Comparison of ENCODE assay signal across 10 mouse cellular contexts in the genomic region with DNA sequence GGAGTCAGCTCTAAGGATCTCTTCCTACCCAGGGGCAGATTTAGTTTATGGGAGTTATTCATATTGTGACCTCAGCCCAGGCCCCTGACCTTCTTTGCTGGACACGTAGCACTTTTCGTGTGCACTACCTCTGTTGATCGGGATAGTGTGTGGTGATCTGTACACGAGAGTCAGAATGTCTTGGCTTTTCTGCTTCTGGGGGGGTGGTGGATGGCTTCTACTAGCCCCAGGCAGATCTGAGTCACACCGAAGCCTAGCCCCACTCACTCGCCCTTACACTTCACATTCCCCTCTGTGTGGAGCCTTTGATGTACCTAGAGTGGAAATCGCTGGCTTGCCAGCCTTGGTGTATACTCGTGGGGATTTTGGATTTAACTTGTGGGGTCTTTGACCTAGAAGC.
"Had no signal": no experiment of that assay in that cellular context is flagged by ENCODE, and none has a peak within 500 bp of the region (broad histone marks: within the 10 kb centered on the region; RNA-seq: fewer than 3 reads in every experiment).

No protein-coding gene starts in this region.

- H3K9me3 ChIP-seq: kidney, embryonic 15.5 days; limb, embryonic 10.5 days; liver, embryonic 15.5 days had no signal

- DNase-seq: kidney, postnatal 14 days; lung, adult 2 months; lung, postnatal 36 days; thymus, adult 18-20 months; thymus, postnatal 14 days had no signal

- H3K27ac ChIP-seq: kidney, embryonic 15.5 days; left cerebral cortex, adult 2 months; liver, embryonic 15.5 days had no signal

- H3K27me3 ChIP-seq: kidney, embryonic 15.5 days; liver, embryonic 15.5 days had no signal

- H3K9ac ChIP-seq: liver, embryonic 15.5 days had no signal

- H3K4me2 ChIP-seq: kidney, embryonic 15.5 days; liver, embryonic 11.5 days; liver, embryonic 15.5 days had no signal

- H3K4me3 ChIP-seq: kidney, embryonic 15.5 days; left cerebral cortex, adult 2 months; limb, embryonic 10.5 days; liver, embryonic 15.5 days had no signal
